10 mouse cellular contexts compared by ENCODE assay signal in the genomic region with DNA sequence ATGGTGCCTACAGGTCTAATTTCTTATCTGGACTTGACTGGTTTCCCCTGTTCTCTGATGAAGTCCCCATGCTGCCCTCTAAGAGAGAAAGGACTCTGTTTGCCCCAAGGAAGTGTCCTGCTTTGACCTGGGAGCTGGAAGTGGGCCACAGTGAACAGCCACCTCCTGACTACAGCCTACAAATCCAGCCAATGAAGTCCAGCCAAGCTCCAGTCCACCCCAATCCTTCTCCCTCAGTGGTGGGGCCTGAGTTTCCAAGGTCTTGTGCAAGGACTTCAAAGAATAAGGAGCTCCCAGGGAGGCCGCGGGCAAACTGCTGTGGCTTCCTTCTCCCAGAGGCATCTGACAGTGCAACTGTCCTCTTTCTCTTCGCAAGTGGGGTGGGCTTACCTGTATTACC. TPM values are rescaled to one million over a fixed set of nuclear protein-coding genes. Genes with fewer than 3 reads are reported as not detected.
DNase-seq lines count a peak whose midpoint lies in the region; ATAC-seq and TF ChIP-seq lines count a peak whose summit lies in the region.
"Had no signal": no experiment of that assay in that cellular context is flagged by ENCODE, and none has a peak within 500 bp of the region (broad histone marks: within the 10 kb centered on the region; RNA-seq: fewer than 3 reads in every experiment).

No protein-coding gene starts in this region.

- intact Hi-C loops in heart, postnatal 14 days (cut with DNase I) = no loop called here

- H3K27ac ChIP-seq in lung, postnatal 0 days (ENCODE audit: low read length) = no peak overlapping the region
- H3K27ac ChIP-seq in stomach, postnatal 0 days (replicated peaks) = 0 out of 2 replicates have a peak overlapping the region, but pooled peaks have one; percentile 18
- H3K27ac ChIP-seq: heart, embryonic 13.5 days; limb, embryonic 12.5 days had no signal

- WGBS in lung, postnatal 0 days = 71% methylated on average over 3 of the region's 3 CpGs
- 88% methylated on average over 3 of the region's 3 CpGs for WGBS in stomach, postnatal 0 days

- H3K27me3 ChIP-seq in lung, postnatal 0 days (replicated peaks; ENCODE audit: insufficient read depth, low read length) = no peaks in the 10 kb centered on the region
- no peaks in the 10 kb centered on the region for H3K27me3 ChIP-seq in stomach, postnatal 0 days (ENCODE audit: control insufficient read depth, insufficient read depth, low read length)
- H3K27me3 ChIP-seq: heart, embryonic 13.5 days; limb, embryonic 12.5 days had no signal

- no peak overlapping the region for H3K4me3 ChIP-seq in lung, postnatal 0 days (ENCODE audit: low read depth, low read length)
- H3K4me3 ChIP-seq in stomach, postnatal 0 days (ENCODE audit: low read depth, low read length) = no peak overlapping the region
- H3K4me3 ChIP-seq: heart, embryonic 13.5 days; limb, embryonic 12.5 days had no signal

- no peak for ATAC-seq in lung, postnatal 0 days
- ATAC-seq in stomach, postnatal 0 days (ENCODE audit: low FRiP score, low TSS enrichment) = no peak

- H3K36me3 ChIP-seq in lung, postnatal 0 days (ENCODE audit: insufficient read depth, low read length) = no peaks in the 10 kb centered on the region
- no peaks in the 10 kb centered on the region for H3K36me3 ChIP-seq in stomach, postnatal 0 days (ENCODE audit: control insufficient read depth, insufficient read depth, low read length)
- H3K36me3 ChIP-seq: heart, embryonic 13.5 days; limb, embryonic 12.5 days had no signal

- no peaks in the 10 kb centered on the region for H3K9me3 ChIP-seq in lung, postnatal 0 days (ENCODE audit: low read length)
- no peaks in the 10 kb centered on the region for H3K9me3 ChIP-seq in stomach, postnatal 0 days (ENCODE audit: control insufficient read depth, low read length)
- H3K9me3 ChIP-seq: heart, embryonic 13.5 days; limb, embryonic 12.5 days had no signal

- DNase-seq in adrenal gland, adult (ENCODE audit: inconsistent age in 2 of 2, low spot score in 1 of 2) = peak; percentile 72 to 89
- DNase-seq in adrenal gland, postnatal 4 days (ENCODE audit: low spot score in 2 of 2) = no peak
- DNase-seq in lung, adult 18-20 months = peak; percentile 57 to 73
- DNase-seq in lung, postnatal 0 days (ENCODE audit: low spot score) = no peak
- peak; percentile 70 to 75 for DNase-seq in heart, postnatal 14 days
- DNase-seq in stomach, postnatal 0 days (ENCODE audit: low spot score) = no peak
- no peak for DNase-seq in embryo, embryonic 11 days
- DNase-seq in spleen, postnatal 36 days (ENCODE audit: low spot score in 2 of 2) = no peak

- H3K4me1 ChIP-seq in lung, postnatal 0 days (ENCODE audit: insufficient read depth, low read depth, low read length) = peaks cover 23% of the 10 kb centered on the region
- peaks cover 10% of the 10 kb centered on the region for H3K4me1 ChIP-seq in stomach, postnatal 0 days (replicated peaks; ENCODE audit: control insufficient read depth, insufficient read depth)

- H3K4me2 ChIP-seq in lung, postnatal 0 days (replicated peaks; ENCODE audit: low read depth, low read length) = no peak overlapping the region
- H3K4me2 ChIP-seq in stomach, postnatal 0 days (replicated peaks; ENCODE audit: low read depth) = no peak overlapping the region
- H3K4me2 ChIP-seq: heart, embryonic 13.5 days; limb, embryonic 12.5 days had no signal

- no peak for TF ChIP-seq EP300 in lung, postnatal 0 days (IDR thresholded peaks at IDR 0.05)
- no peak for TF ChIP-seq EP300 in stomach, postnatal 0 days (optimal IDR thresholded peaks at IDR 0.05)

- no peak for TF ChIP-seq CTCF in lung, postnatal 0 days (IDR thresholded peaks at IDR 0.05)
- TF ChIP-seq CTCF in stomach, postnatal 0 days (IDR thresholded peaks at IDR 0.05; ENCODE audit: low read depth) = no peak

- no peak overlapping the region for H3K9ac ChIP-seq in lung, postnatal 0 days (replicated peaks; ENCODE audit: low read depth)
- H3K9ac ChIP-seq in stomach, postnatal 0 days (ENCODE audit: low read length) = no peak overlapping the region
- H3K9ac ChIP-seq: heart, embryonic 13.5 days; limb, embryonic 12.5 days had no signal

RNA-seq across cellular contexts. Expression of a gene that starts 26.4 kb away (rescaled TPM):
- 10 to 100 TPM; 72.4 to 78.6 TPM for total RNA-seq in adrenal gland, postnatal 4 days (2021)
- polyA plus RNA-seq in lung, postnatal 0 days (2015; fragmentation: Nextera tagmentation; extraction: Ambion mirVana) = 43.0 and 47.6 TPM in 2 replicates
- total RNA-seq in heart, postnatal 14 days (2021) = 10 to 100 TPM; 84.8 to 85.3 TPM
- polyA plus RNA-seq in stomach, postnatal 0 days (2015; fragmentation: Nextera tagmentation; extraction: Ambion mirVana) = 48.9 and 49.5 TPM in 2 replicates

Comparison
In these comparisons a context has a peak if more than half of its experiments do, and no peak if none do; other contexts are left out.
1. DNase-seq: peak in adrenal gland, adult (2 of 2), lung, adult 18-20 months (2 of 2) and heart, postnatal 14 days (2 of 2); none in adrenal gland, postnatal 4 days (0 of 2), lung, postnatal 0 days (single experiment), stomach, postnatal 0 days (single experiment), embryo, embryonic 11 days (single experiment) and spleen, postnatal 36 days (0 of 2).